11 mouse cellular contexts compared by ENCODE assay signal in genomic region chr6:52170898-52171223, GRCm38 (mm10). TPM values are rescaled to one million over a fixed set of nuclear protein-coding genes. Genes with fewer than 3 reads are reported as not detected.
A peak's percentile ranks its signal among the peaks of the same experiment; 100 is the strongest.
DNase-seq lines count a peak whose midpoint lies in the region; ATAC-seq lines count a peak whose summit lies in the region.
"Had no signal": no experiment of that assay in that cellular context is flagged by ENCODE, and none has a peak within 500 bp of the region (broad histone marks: within the 10 kb centered on the region; RNA-seq: fewer than 3 reads in every experiment).

No protein-coding gene starts in this region.

- H3K27me3 ChIP-seq in heart, embryonic 14.5 days (ENCODE audit: control insufficient read depth, insufficient read depth, low read length) = peaks cover 97% of the 10 kb centered on the region
- no peaks in the 10 kb centered on the region for H3K27me3 ChIP-seq in neural tube, embryonic 11.5 days (ENCODE audit: control insufficient read depth, insufficient read depth, low read length)
- H3K27me3 ChIP-seq in limb, embryonic 15.5 days = peaks cover 78% of the 10 kb centered on the region
- peaks cover 100% of the 10 kb centered on the region for H3K27me3 ChIP-seq in forebrain, embryonic 10.5 days (ENCODE audit: poor library complexity, severe bottlenecking)

- no peaks in the 10 kb centered on the region for H3K36me3 ChIP-seq in heart, embryonic 14.5 days (ENCODE audit: control insufficient read depth, insufficient read depth, low read length)
- peaks cover 8% of the 10 kb centered on the region for H3K36me3 ChIP-seq in neural tube, embryonic 11.5 days (ENCODE audit: control insufficient read depth, insufficient read depth, low read length)
- H3K36me3 ChIP-seq in limb, embryonic 15.5 days = peaks cover 5% of the 10 kb centered on the region; the same call in 1 of the 2 replicates
- no peaks in the 10 kb centered on the region for H3K36me3 ChIP-seq in forebrain, embryonic 10.5 days (replicated peaks)
- H3K36me3 ChIP-seq: midbrain, embryonic 15.5 days had no signal

- ATAC-seq in heart, embryonic 14.5 days (ENCODE audit: insufficient number of reproducible peaks, insufficient read depth, low FRiP score, low read depth) = no peak
- no peak for ATAC-seq in neural tube, embryonic 11.5 days (ENCODE audit: insufficient read depth, low FRiP score, low TSS enrichment)
- ATAC-seq in limb, embryonic 15.5 days (ENCODE audit: insufficient number of reproducible peaks, low FRiP score, low TSS enrichment, low read depth) = no peak
- ATAC-seq: midbrain, embryonic 15.5 days had no signal

- H3K9ac ChIP-seq in heart, embryonic 14.5 days (ENCODE audit: low read length) = no peak overlapping the region
- H3K9ac ChIP-seq in neural tube, embryonic 11.5 days (ENCODE audit: low read length) = peak overlapping the region; percentile 99
- no peak overlapping the region for H3K9ac ChIP-seq in limb, embryonic 15.5 days
- H3K9ac ChIP-seq: midbrain, embryonic 15.5 days had no signal

- 8% methylated on average over 5 of the region's 5 CpGs for WGBS in heart, embryonic 14.5 days
- 11% methylated on average over 5 of the region's 5 CpGs for WGBS in neural tube, embryonic 11.5 days
- 57% methylated on average over 5 of the region's 5 CpGs for WGBS in limb, embryonic 15.5 days
- WGBS in forebrain, embryonic 10.5 days = 0% methylated on average over 5 of the region's 5 CpGs

- H3K27ac ChIP-seq in heart, embryonic 14.5 days (replicated peaks in 1 of 2; ENCODE audit: control insufficient read depth in 1 of 2, insufficient read depth in 1 of 2, low read depth in 2 of 2, low read length in 2 of 2) = peak overlapping the region; percentile 19 to 41; a peak in 2 of 4 replicates
- H3K27ac ChIP-seq in neural tube, embryonic 11.5 days (ENCODE audit: low read depth, low read length) = peak overlapping the region; percentile 100
- H3K27ac ChIP-seq in limb, embryonic 15.5 days = peak overlapping the region; percentile 47; the same call in 1 of the 2 replicates
- H3K27ac ChIP-seq in forebrain, embryonic 10.5 days = no peak overlapping the region
- H3K27ac ChIP-seq: midbrain, embryonic 15.5 days had no signal

- H3K4me2 ChIP-seq in heart, embryonic 14.5 days (ENCODE audit: low read length) = 0 out of 2 replicates have a peak overlapping the region, but pooled peaks have one; percentile 7
- peak overlapping the region; percentile 78 for H3K4me2 ChIP-seq in neural tube, embryonic 11.5 days (ENCODE audit: low read depth)
- no peak overlapping the region for H3K4me2 ChIP-seq in limb, embryonic 15.5 days
- H3K4me2 ChIP-seq: midbrain, embryonic 15.5 days had no signal

- H3K4me3 ChIP-seq in heart, embryonic 14.5 days (ENCODE audit: control insufficient read depth in 1 of 2, insufficient read depth in 1 of 2, low read depth in 1 of 2, low read length in 2 of 2) = no peak overlapping the region
- H3K4me3 ChIP-seq in neural tube, embryonic 11.5 days (ENCODE audit: low read depth, low read length) = peak overlapping the region; percentile 91
- no peak overlapping the region for H3K4me3 ChIP-seq in limb, embryonic 15.5 days
- no peak overlapping the region for H3K4me3 ChIP-seq in forebrain, embryonic 10.5 days
- H3K4me3 ChIP-seq: midbrain, embryonic 15.5 days had no signal

- no peaks in the 10 kb centered on the region for H3K9me3 ChIP-seq in heart, embryonic 14.5 days (ENCODE audit: control insufficient read depth, low read length)
- no peaks in the 10 kb centered on the region for H3K9me3 ChIP-seq in neural tube, embryonic 11.5 days (ENCODE audit: control insufficient read depth, low read length)
- no peaks in the 10 kb centered on the region for H3K9me3 ChIP-seq in limb, embryonic 15.5 days
- no peaks in the 10 kb centered on the region for H3K9me3 ChIP-seq in forebrain, embryonic 10.5 days
- H3K9me3 ChIP-seq: midbrain, embryonic 15.5 days had no signal

- DNase-seq in heart, adult 18-20 months = no peak
- DNase-seq in neural tube, embryonic 11.5 days (ENCODE audit: low spot score) = no peak
- DNase-seq in neural tube, embryonic 10.5 days (ENCODE audit: extremely low spot score, low spot score) = no peak
- DNase-seq in layer of hippocampus, adult 11-12 months (ENCODE audit: low spot score) = no peak
- no peak for DNase-seq in forebrain, embryonic 10.5 days (ENCODE audit: extremely low spot score, low spot score)
- DNase-seq in urinary bladder, postnatal 25 days (ENCODE audit: low spot score) = no peak
- DNase-seq: left cerebral cortex, postnatal 4 days had no signal

- peaks cover 0 to 3% of the 10 kb centered on the region in 2 experiments; a peak in 2 of 4 replicates for H3K4me1 ChIP-seq in heart, embryonic 14.5 days (ENCODE audit: control insufficient read depth in 2 of 2, insufficient read depth in 2 of 2, low read length in 2 of 2)
- H3K4me1 ChIP-seq in neural tube, embryonic 11.5 days (ENCODE audit: control insufficient read depth, insufficient read depth, low read length) = peaks cover 61% of the 10 kb centered on the region
- H3K4me1 ChIP-seq in limb, embryonic 15.5 days = peaks cover 36% of the 10 kb centered on the region
- H3K4me1 ChIP-seq in forebrain, embryonic 10.5 days = peaks cover 28% of the 10 kb centered on the region

RNA-seq across cellular contexts. Expression of gene Hoxa2, which starts 6.2 kb away (rescaled TPM):
- polyA plus RNA-seq in heart, embryonic 14.5 days (2014; fragmentation: Nextera tagmentation; extraction: Ambion mirVana) = 0.51 and 0.66 TPM in 2 replicates
- under 1 TPM; 0.15 TPM for total RNA-seq in heart, adult 18-20 months (2021)
- 36.0 and 37.5 TPM in 2 replicates for polyA plus RNA-seq in neural tube, embryonic 11.5 days (2014; fragmentation: Nextera tagmentation; extraction: Ambion mirVana)
- 0.59 and 0.76 TPM in 2 replicates for polyA plus RNA-seq in limb, embryonic 15.5 days (2015; fragmentation: Nextera tagmentation; extraction: Ambion mirVana)
- polyA plus RNA-seq in forebrain, embryonic 10.5 days (2016; fragmentation: Nextera tagmentation; extraction: Ambion mirVana) = not detected in 2 replicates
- total RNA-seq: left cerebral cortex, postnatal 4 days had no signal
- polyA plus RNA-seq: frontal cortex, adult 2 months had no signal

RNA-seq across cellular contexts. Expression of gene 5730596B20Rik, which starts 6.4 kb away (rescaled TPM):
- not detected in 2 replicates for polyA plus RNA-seq in heart, embryonic 14.5 days (2014; fragmentation: Nextera tagmentation; extraction: Ambion mirVana)
- not detected for total RNA-seq in heart, adult 18-20 months (2021)
- polyA plus RNA-seq in neural tube, embryonic 11.5 days (2014; fragmentation: Nextera tagmentation; extraction: Ambion mirVana) = 4.1 and 4.5 TPM in 2 replicates
- 0.10 and 0.26 TPM in 2 replicates for polyA plus RNA-seq in limb, embryonic 15.5 days (2015; fragmentation: Nextera tagmentation; extraction: Ambion mirVana)
- not detected in 2 replicates for polyA plus RNA-seq in forebrain, embryonic 10.5 days (2016; fragmentation: Nextera tagmentation; extraction: Ambion mirVana)
- total RNA-seq: left cerebral cortex, postnatal 4 days had no signal
- polyA plus RNA-seq: frontal cortex, adult 2 months; midbrain, embryonic 15.5 days had no signal

RNA-seq across cellular contexts. Expression of gene Hoxa1, which starts 12.7 kb away (rescaled TPM):
- 0.75 and 0.82 TPM in 2 replicates for polyA plus RNA-seq in heart, embryonic 14.5 days (2014; fragmentation: Nextera tagmentation; extraction: Ambion mirVana)
- total RNA-seq in heart, adult 18-20 months (2021) = under 1 TPM; 0.12 to 0.23 TPM
- 8.0 and 9.3 TPM in 2 replicates for polyA plus RNA-seq in neural tube, embryonic 11.5 days (2014; fragmentation: Nextera tagmentation; extraction: Ambion mirVana)
- 0.52 and 0.68 TPM in 2 replicates for polyA plus RNA-seq in limb, embryonic 15.5 days (2015; fragmentation: Nextera tagmentation; extraction: Ambion mirVana)
- not detected in 2 replicates for polyA plus RNA-seq in forebrain, embryonic 10.5 days (2016; fragmentation: Nextera tagmentation; extraction: Ambion mirVana)
- total RNA-seq: left cerebral cortex, postnatal 4 days had no signal

RNA-seq across cellular contexts. Expression of gene Hoxa4, which starts 20.7 kb away (rescaled TPM):
- 0.32 and 0.36 TPM in 2 replicates for polyA plus RNA-seq in heart, embryonic 14.5 days (2014; fragmentation: Nextera tagmentation; extraction: Ambion mirVana)
- under 1 TPM in 1 of 2 experiments, not detected in 1; 0.41 TPM for total RNA-seq in heart, adult 18-20 months (2021)
- polyA plus RNA-seq in neural tube, embryonic 11.5 days (2014; fragmentation: Nextera tagmentation; extraction: Ambion mirVana) = 10.2 and 11.7 TPM in 2 replicates
- polyA plus RNA-seq in limb, embryonic 15.5 days (2015; fragmentation: Nextera tagmentation; extraction: Ambion mirVana) = 0.52 and 0.63 TPM in 2 replicates
- not detected in 2 replicates for polyA plus RNA-seq in forebrain, embryonic 10.5 days (2016; fragmentation: Nextera tagmentation; extraction: Ambion mirVana)
- total RNA-seq: left cerebral cortex, postnatal 4 days had no signal
- polyA plus RNA-seq: frontal cortex, adult 2 months; midbrain, embryonic 15.5 days had no signal

RNA-seq across cellular contexts. Expression of gene Hoxa5, which starts 33.5 kb away (rescaled TPM):
- polyA plus RNA-seq in heart, embryonic 14.5 days (2014; fragmentation: Nextera tagmentation; extraction: Ambion mirVana) = 0.31 and 1.3 TPM in 2 replicates
- under 1 TPM; 0.40 to 0.59 TPM for total RNA-seq in heart, adult 18-20 months (2021)
- 53.4 and 56.5 TPM in 2 replicates for polyA plus RNA-seq in neural tube, embryonic 11.5 days (2014; fragmentation: Nextera tagmentation; extraction: Ambion mirVana)
- polyA plus RNA-seq in limb, embryonic 15.5 days (2015; fragmentation: Nextera tagmentation; extraction: Ambion mirVana) = 1.7 and 2.1 TPM in 2 replicates
- not detected in 2 replicates for polyA plus RNA-seq in forebrain, embryonic 10.5 days (2016; fragmentation: Nextera tagmentation; extraction: Ambion mirVana)
- total RNA-seq: left cerebral cortex, postnatal 4 days had no signal
- polyA plus RNA-seq: frontal cortex, adult 2 months; midbrain, embryonic 15.5 days had no signal

Comparison
In these comparisons a context has a peak if more than half of its experiments do, and no peak if none do; other contexts are left out.
1. RNA of gene Hoxa2, which starts 6.2 kb away (polyA plus RNA-seq): 36.0 to 37.5 TPM in neural tube, embryonic 11.5 days; 0.51 to 0.66 TPM in heart, embryonic 14.5 days, 0.59 to 0.76 TPM in limb, embryonic 15.5 days and not detected in forebrain, embryonic 10.5 days; every median in the first group is over 10 times any median in the second.